Mouse (Mus musculus) megakaryocyte progenitor cell, adult 5-6 weeks (primary cell): ENCODE measurements around the gene Gm379. TPM values are rescaled to one million over a fixed set of nuclear protein-coding genes. Genes with fewer than 3 reads are reported as not detected.

Experiments used
- ATAC-seq: replicated peaks from 2 replicates; pipeline ENCODE4 v1.8.0; 2016; ENCODE audit warnings: mild to moderate bottlenecking, moderate TSS enrichment, inconsistent platforms; ENCODE audit not compliant: poor library complexity
- total RNA-seq, 2 experiments: library from RNA; stranded (forward) in 1 of 2; stranded (reverse) in 1 of 2; fragments of 157-497, 149-512 nt in 1 of 2; fragments of 200-1000 nt in 1 of 2; gene quantifications; 2 replicates each; pipeline versions ENCODE4 v1.2.3 to v1.2.4; 2015 to 2017

Gene Gm379
- not detected in 2 replicates for total RNA-seq (2015)
- not detected in 2 replicates for total RNA-seq (2017)

DNA sequence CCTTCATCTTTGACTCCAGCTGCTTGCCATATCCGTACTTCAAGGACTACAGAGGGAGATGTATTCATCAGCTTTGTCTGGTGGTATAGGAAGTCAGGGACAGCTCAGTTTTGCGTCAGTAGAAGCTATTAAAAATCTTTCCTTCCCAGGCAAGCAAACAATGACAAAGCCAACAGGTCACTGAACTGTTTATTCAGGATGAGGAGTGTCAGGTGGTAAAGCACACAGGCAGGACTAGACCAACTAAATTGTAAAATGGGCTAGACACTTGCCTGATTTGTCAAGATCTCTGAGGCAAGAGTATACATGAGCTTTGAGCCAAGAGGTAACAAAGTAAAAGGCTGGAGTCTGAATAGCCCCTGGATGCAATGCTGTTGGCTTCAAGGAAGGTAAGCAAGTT is at the start of gene Gm379:
TSS of gene Gm379 (minus strand) at position 7 of the 400 bp plus-strand sequence.
- no peak for ATAC-seq

DNA sequence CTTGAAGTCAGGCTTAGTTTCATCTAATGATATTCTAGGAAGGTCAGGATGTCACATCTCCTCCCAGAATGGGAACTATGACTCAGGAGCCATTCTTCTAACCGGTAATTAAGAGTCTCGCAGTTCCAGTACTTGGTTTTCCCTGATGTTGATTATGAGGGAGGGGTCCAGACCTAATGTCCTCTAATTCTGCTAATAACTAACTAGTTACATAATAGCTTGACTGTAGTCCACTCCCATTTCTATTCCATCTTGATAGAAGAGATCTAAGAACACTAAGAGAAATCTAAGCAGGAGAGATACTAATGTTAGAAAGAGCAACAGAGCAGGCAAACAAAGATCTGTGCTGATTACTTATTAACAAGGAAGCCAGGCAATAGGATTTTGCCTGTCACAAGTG is 39.6 kb upstream of the Gm379 start:
- ATAC-seq = no peak

DNA sequence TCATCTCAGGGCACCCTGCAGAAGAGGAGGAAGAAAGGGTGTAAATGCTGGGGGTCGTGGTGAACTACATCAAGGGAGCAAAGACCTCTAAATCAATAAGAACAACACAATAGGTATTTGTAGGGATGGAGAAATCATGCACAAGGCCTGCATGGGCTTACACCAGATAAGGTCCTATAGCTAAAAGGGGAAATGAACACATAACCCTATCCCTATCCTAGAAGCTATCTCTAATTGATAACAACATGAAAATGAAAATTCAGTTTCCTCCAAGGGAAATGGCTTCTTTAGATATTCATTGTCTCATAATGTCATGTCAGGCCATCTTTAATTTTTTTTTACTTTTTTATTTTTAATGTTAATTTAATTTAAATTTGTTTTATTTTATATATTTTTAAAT is 4.2 kb upstream of the Gm379 start:
- no peak for ATAC-seq

DNA sequence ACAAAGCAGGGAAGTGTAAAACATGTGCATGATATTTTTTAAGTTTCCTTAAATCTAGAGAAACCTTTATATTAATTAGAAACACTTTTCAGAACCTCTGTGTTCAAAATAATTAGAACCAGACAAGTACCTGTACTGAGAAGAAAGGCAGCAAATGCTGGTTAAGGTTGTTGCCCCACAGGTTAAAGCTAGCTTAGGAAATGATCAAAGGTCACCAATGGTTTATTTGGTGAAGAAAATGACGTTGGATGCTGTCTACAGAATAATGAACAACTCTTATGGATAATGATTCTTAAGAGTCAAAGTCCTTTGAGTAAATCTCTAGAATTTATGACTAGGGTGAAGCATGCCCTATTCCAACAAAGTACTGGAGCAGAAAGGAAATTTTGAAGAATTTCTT is 42.7 kb downstream of the Gm379 start:
- no peak for ATAC-seq

DNA sequence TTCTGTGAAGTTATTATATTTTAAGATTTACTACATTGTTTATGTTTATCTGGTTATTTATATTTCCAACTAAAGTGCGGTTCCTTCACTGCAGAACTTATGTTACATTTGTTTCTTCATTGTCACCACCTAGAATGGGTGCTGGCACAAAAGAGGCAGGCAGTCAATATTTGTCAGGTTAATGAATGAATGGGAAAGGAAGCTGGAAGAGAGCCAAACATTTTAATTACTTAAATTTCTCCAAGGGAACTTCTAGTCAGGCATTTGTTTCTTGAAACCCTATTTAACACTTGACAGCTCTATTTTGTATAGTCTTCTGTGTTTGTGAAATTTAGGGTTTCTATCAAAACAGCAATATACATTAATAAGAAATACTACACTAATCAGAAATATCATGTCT is 43.8 kb downstream of the Gm379 start:
- ATAC-seq = no peak

Other genes starting within 250 kb of the Gm379 start
- 12.2 and 14.0 TPM in 2 replicates for gene Brwd3, start 169.5 kb upstream of the Gm379 start, total RNA-seq (2015)
- 5.2 and 6.3 TPM in 2 replicates for gene Brwd3, start 169.5 kb upstream of the Gm379 start, total RNA-seq (2017)